Mouse (Mus musculus): ENCODE data around the gene Stk17b. TPM values are rescaled to one million over a fixed set of nuclear protein-coding genes. Genes with fewer than 3 reads are reported as not detected.

Stk17b gene
- polyA plus RNA-seq (2012; rRNA removed; ENCODE audit: low replicate concordance) = 6.0 TPM in 2 replicates

GRCm38 (mm10) chr1:53784721-53785418 is at the start of gene Stk17b:
Stk17b (minus strand) TSS chr1:53785224.

DNA sequence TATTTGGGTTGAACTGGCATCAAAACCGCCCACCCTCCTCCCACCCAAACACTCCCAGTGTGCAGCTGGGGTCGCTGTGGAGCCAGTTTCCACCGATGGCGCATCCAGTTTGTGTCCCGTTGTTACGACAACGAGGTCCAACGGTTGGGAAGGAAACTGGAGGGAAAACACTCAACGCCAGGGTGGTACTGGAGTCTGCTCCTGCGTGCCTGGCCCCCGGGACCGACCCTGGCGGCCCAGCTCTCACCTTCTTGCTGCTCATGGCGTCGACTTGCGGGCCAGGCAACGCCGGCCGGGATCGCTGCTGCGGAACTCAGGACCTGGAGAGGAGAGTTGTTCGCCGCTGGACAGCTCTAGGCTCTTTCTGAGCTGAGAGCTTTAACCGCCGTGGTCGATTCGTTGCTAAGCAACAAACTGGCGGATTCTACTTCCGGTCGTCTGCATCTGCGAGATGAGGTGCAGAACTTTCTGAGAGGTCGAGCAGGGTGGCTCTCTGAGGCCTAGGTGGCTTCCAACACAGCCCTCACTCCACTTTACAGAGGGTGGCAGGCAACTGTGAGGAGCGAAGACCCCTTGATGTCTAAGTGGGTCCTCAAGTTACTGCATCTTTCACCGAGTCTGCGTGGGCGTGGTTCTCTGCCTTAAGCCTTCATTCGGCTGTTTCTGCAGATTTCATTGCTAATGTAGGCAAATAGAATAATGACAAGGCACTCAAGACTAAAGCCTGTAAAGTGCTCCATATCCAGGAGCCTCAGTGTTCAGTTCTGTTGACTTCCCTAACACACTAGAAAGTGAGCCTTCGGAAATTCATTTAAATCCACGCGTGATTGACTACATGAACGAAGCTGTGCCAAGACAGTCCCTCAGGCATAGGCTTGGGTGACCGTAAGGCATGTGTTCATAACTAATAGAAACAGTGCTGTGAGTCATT is 78.3 kb downstream of the Stk17b start, which contains the start of gene Dnah7a:
Gene Dnah7a (minus strand): TSS at position 354 of the 931 bp plus-strand sequence.

Other genes with a start within 250 kb of the Stk17b start
- 0.26 TPM in 1 of 2 replicates, not detected in the other for gene Dnah7a, start 78.4 kb downstream of the Stk17b start, polyA plus RNA-seq (2012; rRNA removed; ENCODE audit: low replicate concordance)